Mouse (Mus musculus): ENCODE measurements around the gene Tekt4. TPM values are rescaled to one million over a fixed set of nuclear protein-coding genes. Genes with fewer than 3 reads are reported as not detected.

The Tekt4 gene
- total RNA-seq, 2 experiments from 2014 or later: not detected

DNA sequence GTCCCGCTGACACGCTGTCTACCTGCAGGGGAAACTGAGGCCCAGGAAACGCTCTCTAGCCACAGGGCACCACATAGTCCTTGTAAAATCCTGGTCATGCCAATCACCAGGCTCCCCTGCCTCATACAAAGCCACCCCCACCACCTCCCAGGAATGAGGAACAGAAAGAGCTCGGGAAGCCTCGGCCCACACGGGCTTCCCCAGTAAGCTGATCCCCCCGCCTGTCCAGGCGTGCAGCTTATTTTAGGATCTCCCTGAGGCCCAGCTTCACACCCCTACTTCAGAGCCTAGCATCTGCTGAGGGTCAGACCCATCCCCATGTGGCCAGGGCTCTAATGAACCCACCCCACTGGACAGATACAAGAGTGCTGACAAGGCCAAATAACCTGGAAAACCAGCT, 23.9 kb upstream of the Tekt4 start:
- no peak for ATAC-seq (replicated peaks; ENCODE audit: low FRiP score, low TSS enrichment, poor library complexity, severe bottlenecking)

DNA sequence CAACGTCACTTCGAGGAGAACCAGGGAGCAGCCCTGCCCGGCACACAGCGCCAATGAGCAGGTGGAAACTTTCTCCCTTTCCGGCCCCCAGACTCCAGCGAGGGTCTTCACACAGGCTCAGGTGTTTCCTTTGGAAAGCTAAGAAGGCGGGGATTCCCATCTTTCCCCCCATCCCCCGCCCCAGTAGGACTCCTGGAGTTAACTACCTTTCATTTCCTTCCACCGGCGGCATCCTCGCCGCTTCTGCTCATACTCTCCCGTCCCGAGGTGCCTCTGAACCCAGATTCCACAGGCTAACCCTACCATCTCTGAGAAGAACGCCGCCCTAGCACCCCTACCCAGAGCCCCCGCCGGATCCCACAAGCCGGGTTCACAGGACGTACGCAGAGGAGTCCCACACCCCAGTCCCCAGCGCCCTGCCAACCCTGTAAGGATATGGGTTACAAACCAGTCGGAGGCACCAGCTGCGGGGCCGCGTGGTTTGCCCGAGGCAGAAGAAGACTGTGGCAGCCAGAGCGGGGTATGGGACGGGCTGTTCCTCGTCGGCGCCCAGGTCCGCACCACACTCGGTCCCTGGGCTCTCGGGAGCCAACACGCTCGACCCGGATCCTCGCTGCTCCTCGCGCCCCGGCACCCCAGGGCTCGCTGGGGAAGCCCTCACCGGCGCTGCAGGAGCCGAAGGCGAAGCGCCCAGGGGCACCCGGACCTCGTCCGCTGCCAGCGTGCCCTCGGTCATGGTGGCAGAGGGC, 21.8 kb upstream of the Tekt4 start:
- ATAC-seq (replicated peaks; ENCODE audit: low FRiP score, low TSS enrichment, poor library complexity, severe bottlenecking): 0 out of 2 replicates have a peak, but pooled peaks have one; percentile 4

DNA sequence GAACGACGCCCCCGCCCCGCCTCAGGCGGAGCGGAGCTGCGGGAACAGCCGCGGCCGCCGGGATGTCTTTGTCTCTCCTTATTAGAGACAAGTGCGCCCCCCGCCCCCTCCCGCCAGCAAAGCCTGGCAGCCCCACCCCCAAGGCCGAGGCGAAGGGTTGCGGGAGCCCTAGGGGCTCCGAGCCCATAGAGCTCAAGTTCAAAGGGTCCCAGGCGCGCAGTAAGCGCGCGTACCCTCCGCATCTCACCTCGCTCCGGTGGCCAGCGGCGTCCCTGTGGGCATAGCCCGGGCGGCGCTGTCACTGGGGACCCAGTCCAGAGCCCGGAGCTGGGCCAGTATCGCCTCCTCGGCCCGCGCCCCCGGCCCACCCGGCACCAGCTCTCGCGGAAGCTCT, 21.2 kb upstream of the Tekt4 start:
- no peak for ATAC-seq (replicated peaks; ENCODE audit: low FRiP score, low TSS enrichment, poor library complexity, severe bottlenecking)

DNA sequence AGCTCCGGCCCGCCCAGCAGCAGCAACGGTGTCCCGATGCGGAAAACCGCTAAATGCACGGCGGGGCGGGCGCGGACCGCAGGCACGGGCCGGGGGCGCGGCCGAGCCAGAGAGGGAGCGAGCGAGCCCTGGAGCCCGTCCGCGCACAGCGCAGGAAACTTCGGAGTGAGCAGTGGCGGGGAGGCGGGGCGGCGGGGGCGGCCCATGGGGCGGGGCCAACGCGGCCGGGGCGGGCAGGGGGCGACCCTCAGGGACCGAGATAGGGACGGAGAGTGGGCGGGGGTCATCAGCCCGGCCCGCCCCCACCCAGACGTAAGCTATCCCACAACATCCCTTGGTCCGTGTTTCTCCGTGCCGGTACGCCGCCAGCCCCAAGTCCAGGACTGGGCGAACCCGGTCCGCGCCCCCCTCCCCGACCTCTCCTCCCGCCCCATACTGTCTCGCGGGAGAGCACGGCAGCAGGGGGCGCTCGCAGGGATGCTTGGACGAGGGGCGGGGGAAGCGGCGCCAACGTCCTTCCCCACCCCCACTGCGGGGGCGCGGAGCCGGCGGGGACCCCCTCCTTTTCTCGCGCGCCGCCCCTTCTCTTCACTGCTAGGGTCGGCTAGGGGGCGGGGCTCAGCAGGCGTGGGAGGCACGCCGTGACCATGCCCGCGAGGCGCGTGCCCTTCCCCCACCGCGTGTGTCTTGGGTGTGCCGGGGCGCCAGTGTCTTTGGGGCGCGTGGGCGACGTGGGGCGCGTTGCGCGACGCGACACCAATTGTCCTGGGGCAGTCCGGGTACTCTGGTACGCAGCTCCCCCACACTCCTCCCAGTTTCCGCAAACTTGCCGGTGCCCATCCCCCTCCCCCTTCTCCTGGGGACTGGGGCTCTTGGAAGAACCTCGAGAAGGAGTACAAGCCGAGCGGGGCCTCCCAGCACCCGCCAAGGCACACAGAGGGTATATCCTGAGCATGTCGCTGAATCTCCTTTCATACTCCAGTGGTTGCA, 20.5 kb upstream of the Tekt4 start, which contains the start of gene Cacna1h:
Cacna1h (minus strand) TSS at position 167 of the 990 bp plus-strand sequence.
- no peak for ATAC-seq (replicated peaks; ENCODE audit: low FRiP score, low TSS enrichment, poor library complexity, severe bottlenecking)

DNA sequence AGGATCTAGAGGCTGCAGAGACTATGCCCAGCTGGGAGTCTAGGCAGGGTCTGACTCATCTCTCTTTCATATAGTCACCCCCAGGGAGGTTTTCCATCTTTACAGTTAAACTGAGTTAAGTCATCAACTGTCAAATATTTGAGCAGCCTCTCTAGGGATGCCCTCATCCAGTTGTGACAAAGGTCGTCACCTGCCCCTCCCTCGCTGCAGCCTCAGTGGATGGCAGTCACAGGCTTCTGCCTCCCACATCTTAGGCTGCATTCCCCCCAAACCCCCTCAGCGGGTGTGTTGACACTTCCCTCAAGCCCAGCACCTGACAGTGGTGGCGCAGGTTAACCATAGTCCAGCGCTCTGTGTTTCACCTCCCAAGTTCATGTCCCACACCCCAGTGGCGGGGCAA, 13.0 kb upstream of the Tekt4 start:
- ATAC-seq (replicated peaks; ENCODE audit: low FRiP score, low TSS enrichment, poor library complexity, severe bottlenecking): no peak

DNA sequence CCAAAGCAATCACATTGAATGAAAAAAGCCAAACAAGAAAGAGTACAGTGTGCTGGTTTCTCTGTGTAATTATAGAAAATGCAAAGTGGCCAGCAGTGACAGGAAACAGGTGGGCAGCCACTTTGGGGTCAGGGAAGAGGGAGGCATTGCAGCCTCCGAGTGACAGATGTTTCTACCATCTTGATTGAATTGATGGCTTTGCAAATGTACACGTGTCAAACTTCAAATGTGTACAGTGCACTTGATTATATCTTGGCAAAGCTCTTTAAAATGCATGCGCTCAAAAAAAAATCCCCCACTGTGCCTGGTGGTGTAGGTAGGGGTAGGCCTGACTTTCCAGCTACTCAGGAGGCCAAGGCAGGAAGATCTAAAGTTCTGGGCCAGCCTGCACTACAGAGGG, 11.5 kb upstream of the Tekt4 start:
- ATAC-seq (replicated peaks; ENCODE audit: low FRiP score, low TSS enrichment, poor library complexity, severe bottlenecking): no peak

DNA sequence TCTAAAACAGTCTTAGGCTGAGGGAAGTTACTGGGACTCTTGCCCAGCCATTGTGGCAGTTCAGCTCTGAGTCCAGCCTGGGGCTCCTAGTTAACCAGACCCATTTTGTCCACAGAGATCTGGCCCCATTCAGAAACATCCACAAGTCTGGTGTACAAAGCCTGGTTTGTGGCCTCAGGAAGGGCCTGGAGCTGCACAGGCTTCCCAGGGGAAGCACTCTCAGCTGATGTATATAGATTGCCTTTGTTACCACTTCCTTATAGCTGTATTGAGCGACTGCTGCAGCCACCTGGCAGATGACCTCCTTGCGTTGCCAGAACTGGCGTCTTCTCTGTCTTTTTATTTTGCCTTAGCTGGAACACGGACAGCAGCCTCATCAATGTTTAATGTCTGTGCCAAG, 9.3 kb upstream of the Tekt4 start:
- ATAC-seq (replicated peaks; ENCODE audit: low FRiP score, low TSS enrichment, poor library complexity, severe bottlenecking): no peak

DNA sequence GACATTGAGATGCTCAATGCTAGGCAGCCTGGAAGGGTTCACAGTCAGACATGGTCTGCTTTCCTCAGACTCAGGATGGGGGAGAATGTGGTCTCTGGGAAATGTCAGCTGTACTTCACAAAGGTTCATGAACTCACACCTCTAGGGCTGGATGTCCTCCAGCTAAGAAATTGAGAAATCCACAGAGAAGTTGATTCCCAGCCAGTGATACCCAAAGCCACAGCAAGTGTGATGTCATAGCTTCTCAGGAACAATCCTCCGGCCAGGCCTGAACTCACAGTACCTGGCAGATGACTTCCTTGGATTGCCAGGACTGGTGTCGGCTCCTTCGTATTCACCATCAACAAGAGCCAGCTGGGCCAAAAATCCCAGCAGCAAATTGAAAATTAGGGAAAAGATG, 8.6 kb upstream of the Tekt4 start:
- no peak for ATAC-seq (replicated peaks; ENCODE audit: low FRiP score, low TSS enrichment, poor library complexity, severe bottlenecking)

DNA sequence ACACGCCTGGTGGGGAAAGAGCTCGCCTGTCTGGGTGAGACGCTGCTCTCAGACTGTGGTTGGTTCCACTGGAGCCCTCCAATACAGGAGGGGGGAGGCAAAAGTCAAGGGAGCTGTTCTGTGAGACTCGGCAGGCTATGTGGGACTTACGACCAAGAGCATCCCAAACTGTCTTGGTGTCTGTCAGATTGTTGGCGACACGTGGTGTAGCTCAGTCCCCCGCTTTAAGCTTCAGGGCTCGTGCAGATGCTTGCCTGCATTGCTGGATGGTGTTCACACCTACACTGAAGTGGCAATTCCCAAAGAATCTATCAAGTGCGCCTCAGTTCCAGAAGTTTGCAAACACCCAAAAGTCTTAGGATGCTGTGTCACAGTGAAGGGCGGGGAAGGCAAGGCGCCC, 6.5 kb upstream of the Tekt4 start:
- no peak for ATAC-seq (replicated peaks; ENCODE audit: low FRiP score, low TSS enrichment, poor library complexity, severe bottlenecking)

DNA sequence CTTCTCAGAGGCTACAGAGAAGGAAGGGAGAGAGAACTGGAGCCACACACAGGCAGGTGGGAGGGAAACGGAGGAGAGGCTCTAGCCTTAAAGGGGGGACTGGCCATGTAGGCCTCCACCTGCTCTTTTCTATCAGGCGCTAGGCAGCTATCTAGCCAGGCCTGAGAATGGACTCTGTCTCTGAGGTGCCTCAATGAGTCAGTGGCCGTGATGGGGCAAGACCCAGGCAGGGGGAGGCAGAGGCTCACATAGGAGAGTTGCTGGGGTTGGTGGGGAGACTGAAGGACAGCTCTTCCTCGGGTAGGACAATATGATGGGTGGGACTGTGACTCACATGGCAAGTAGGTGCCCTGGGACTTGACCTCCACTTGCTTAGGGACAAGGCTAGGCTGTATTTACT, 4.1 kb upstream of the Tekt4 start:
- no peak for ATAC-seq (replicated peaks; ENCODE audit: low FRiP score, low TSS enrichment, poor library complexity, severe bottlenecking)

DNA sequence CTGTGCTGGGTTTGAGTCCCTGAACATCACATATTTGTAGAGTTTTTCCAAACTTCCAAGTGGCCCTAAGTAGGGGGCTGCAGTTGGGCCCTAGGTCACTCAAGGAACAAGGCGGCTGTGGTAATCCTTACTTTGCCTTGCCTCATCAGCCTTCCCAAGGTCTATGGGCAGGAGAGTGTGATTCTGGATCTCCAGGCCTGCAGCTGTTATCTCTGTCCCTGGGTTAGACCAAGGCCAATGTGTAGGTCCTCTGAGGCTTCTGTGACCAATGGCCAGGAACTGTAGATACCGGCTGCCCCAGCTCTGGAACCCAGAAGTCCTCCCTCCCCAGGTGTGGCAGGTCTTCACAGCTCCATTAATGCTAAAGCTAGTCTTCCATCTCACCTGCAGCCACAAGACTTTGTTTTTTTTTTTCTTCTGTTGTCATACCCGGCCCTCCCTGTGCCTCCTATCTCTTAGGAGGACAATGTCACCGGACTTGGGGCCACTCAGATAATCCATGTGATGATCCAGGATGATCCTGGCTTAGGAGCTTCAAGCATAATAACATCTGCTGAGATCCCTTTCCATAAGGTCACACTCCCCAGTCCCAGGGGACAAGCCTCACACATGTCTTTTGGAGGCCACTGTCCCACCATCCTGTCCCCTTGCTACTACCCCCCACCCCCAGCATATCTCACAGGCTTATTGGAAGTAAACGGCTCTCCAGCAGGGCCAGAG, 2.0 kb upstream of the Tekt4 start:
- ATAC-seq (replicated peaks; ENCODE audit: low FRiP score, low TSS enrichment, poor library complexity, severe bottlenecking): no peak

DNA sequence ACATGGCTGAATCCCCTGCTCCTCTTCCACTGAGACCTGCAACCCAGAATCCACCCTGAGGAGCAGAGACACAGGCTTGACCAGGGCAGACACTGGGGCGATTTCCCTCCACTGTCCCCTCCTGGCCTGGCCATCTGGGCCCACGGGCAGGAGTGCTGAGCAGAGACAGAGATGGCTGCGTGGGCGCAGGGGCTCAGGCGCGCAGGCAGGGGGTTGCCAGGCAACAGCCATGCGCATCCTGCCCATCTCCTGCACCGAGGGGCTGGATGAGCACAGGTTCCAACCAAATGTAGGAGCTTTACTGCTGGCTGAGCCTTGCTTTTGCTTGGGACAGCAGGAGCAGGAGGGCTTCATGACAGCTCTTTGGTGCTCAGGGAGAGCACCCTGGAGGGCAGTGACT, 2.1 kb downstream of the Tekt4 start:
- no peak for ATAC-seq (replicated peaks; ENCODE audit: low FRiP score, low TSS enrichment, poor library complexity, severe bottlenecking)

DNA sequence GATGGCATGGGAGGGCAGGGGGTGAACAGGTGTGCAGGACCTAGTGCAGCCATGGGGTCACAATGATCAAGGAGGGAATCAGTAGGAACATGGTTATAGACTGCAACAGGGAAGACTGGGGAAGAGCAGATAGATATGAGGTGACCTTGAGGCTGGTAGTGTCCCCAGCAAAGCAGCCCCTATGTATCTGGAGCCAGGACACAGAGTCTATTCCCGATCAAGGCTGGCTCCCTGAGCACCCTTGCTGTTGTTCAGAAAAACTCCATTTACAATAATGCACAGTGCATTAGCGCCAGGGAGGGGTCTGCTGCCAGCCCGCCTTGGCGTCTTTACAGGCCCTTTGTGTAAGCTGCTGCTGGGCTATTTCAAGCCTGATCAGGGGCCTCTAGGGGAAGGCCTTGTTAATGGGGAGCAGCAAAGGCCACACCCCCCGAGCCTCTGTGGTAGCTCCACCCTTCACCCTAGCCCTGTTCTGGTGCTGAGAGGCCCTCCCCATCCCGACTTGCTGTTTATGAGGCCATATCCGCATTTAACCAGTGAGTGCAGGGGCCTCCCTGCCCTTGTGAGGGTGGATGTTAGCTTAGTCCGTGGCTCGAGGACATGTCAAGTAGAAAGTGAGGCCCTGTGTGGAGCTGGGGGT, 7.9 kb downstream of the Tekt4 start:
- no peak for ATAC-seq (replicated peaks; ENCODE audit: low FRiP score, low TSS enrichment, poor library complexity, severe bottlenecking)

DNA sequence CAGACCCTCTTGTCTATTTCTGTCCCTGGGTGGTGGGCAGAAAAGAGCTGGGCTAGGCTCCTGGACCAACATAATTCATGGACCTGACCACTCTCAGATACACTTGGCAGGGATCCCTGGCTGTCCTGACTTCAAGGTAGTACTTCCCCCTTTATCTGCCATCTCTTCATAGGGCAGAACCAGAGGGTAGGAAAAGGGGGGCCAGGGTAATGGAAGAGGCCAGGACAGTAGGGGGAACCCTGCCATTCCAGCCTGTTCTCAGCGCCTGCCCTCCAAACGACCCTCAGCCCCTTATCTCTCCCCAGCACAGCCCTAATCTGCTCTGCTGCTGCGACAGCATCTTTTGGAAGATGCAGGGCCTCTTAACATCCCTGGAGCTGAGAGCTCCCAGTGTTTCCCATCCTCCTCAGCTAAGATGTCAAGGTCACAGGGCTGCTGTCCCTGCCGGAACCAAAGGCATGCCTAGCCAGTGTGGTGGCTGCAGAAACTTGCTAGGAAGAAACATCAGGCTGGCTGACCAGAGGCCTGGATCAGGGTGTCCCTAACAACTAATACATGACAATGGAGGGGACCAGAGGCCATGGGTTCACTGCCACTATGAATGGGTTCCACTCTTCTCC, 9.0 kb downstream of the Tekt4 start:
- ATAC-seq (replicated peaks; ENCODE audit: low FRiP score, low TSS enrichment, poor library complexity, severe bottlenecking): no peak

DNA sequence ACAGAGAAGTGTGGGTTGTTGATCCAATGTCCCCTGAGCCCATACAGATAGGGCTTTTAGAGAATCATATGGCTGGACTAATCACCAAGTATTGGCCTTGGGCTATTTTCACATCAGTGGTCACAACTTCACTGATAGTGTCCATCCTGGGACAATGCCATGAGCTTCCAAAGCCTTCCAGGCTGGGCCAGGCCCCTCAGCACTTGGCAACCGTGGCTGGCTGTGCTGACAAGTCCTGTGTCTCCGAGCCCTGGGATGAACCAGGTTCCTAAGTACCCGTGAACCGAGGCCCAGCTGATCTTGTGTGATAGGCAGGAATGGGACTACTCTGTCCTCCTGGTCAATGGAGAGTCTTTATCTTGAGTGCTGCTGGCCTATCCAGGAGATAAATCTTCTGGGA, 9.7 kb downstream of the Tekt4 start:
- no peak for ATAC-seq (replicated peaks; ENCODE audit: low FRiP score, low TSS enrichment, poor library complexity, severe bottlenecking)

DNA sequence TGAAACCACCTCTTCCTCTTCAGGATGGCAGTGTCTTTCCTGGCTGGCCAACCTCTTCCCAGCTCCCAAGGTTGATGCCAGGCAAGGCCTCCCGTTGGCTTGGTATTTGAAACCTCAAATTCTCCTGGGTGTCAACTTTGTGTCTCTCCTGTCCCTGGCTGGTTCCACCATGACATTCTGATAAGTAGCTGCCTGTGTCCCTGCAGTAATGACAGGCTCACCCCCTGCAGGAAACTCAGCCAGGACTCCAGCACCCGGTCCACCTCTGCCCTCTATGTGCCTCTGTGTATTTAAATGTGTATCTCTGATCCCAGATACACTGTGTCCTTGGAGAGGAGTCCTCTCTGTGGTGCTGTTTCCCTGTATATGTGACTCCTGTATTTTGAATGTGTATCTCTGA, 11.8 kb downstream of the Tekt4 start:
- ATAC-seq (replicated peaks; ENCODE audit: low FRiP score, low TSS enrichment, poor library complexity, severe bottlenecking): no peak

DNA sequence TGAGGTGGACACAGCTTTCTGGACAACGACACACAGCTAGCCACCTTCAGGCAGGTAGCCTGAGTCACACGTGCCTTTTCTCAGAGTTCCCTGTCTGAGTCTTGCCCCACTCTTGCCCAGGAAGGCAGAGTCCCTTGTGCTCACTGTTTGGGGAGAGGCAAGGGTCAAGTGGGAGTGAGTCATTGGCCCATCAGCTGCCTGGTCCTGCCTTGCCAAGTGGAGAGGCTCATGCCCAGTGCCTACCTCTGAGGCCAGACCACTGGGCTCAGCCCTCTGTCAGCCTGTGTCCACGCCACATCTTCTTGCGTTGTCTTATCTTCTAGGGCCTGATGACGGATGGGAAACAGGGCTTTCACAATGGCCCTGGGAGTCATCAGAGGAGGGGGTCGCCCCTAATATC, 13.4 kb downstream of the Tekt4 start:
- ATAC-seq (replicated peaks; ENCODE audit: low FRiP score, low TSS enrichment, poor library complexity, severe bottlenecking): no peak

DNA sequence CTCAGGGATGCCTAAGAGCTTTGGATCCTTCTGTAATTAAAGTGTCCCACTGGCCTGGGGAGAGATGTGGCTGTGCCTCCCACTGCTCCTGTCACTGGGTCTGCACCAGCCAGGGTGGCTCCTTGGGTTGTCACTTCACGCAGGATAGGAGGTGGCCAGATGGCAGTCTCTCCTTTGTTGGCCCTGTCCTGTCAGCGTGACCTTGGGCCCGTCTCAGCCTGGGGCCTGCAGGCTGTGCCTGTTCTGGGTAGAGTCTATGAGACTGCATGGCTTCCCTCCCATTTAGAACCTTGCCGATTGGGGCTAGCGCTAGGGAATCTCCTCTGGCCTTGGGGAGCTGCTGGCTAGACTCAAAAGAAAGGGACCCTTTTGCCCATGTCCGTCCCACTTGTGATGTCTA, 13.9 kb downstream of the Tekt4 start:
- no peak for ATAC-seq (replicated peaks; ENCODE audit: low FRiP score, low TSS enrichment, poor library complexity, severe bottlenecking)

DNA sequence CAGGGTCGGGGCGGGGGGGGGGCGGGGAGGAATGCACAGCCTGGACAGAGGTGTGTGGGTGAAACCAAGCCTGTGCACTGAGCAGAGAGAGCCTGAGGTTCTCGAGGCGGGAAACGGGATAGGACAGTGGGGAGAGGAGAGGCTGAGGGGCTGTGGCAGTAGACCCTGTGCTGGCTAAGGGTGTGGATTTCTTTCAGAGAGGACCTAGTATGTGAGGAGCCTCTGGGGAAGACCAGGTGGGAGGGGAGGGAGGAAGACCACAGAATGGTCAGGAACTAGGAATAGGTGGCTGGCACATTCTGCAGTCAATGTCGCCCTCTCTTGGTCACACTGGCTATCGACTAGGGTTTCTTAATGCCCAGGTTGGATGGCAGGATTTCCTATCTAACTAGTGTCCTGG, 15.4 kb downstream of the Tekt4 start:
- ATAC-seq (replicated peaks; ENCODE audit: low FRiP score, low TSS enrichment, poor library complexity, severe bottlenecking): no peak
